Mouse (Mus musculus) neural tube, embryonic 13.5 days (tissue): ENCODE measurements at regions not wholly inside any gene's neighbourhood (a gene's known extent, or its start where the extent isn't known, plus 50 kb on each side); places are given as distances from the start of the nearest gene placed in this dataset.
A peak's percentile ranks its signal among the peaks of the same experiment; 100 is the strongest.

Experiments
- ATAC-seq: fragments of 200-750 bp; cut with Nextera tagmentation; 2 replicates; pipeline ENCODE4 v1.8.0; 2017; ENCODE audit warnings: low read depth, mild to moderate bottlenecking, moderate TSS enrichment, moderate library complexity
- H3K27ac ChIP-seq: fragments of 300-500 bp; sonication (generic); replicated peaks from 2 replicates; pipeline ENCODE4 v1.5.1; 2015; ENCODE audit warnings: moderate library complexity, mild to moderate bottlenecking, inconsistent platforms
- H3K27me3 ChIP-seq: fragments of 300-500 bp; sonication (generic); 2 replicates; pipeline ENCODE4 v1.6.1; 2015; ENCODE audit warnings: mild to moderate bottlenecking, inconsistent platforms
- H3K36me3 ChIP-seq: fragments of 300-500 bp; sonication (generic); 2 replicates; pipeline ENCODE4 v1.6.1; 2015; ENCODE audit warnings: mild to moderate bottlenecking, inconsistent platforms
- H3K4me1 ChIP-seq: fragments of 300-500 bp; sonication (generic); replicated peaks from 2 replicates; pipeline ENCODE4 v1.6.1; 2015; ENCODE audit warnings: inconsistent platforms
- H3K4me2 ChIP-seq: fragments of 300-500 bp; sonication (generic); 2 replicates; pipeline ENCODE4 v1.6.1; 2015; ENCODE audit warnings: inconsistent platforms, mild to moderate bottlenecking, moderate library complexity
- H3K4me3 ChIP-seq: fragments of 300-500 bp; sonication (generic); 2 replicates; pipeline ENCODE4 v1.5.1; 2015; ENCODE audit warnings: mild to moderate bottlenecking, inconsistent platforms
- H3K9ac ChIP-seq: fragments of 300-500 bp; sonication (generic); 2 replicates; pipeline ENCODE4 v1.6.1; 2015; ENCODE audit warnings: moderate library complexity, mild to moderate bottlenecking, inconsistent platforms
- H3K9me3 ChIP-seq: fragments of 300-500 bp; sonication (generic); 2 replicates; pipeline ENCODE4 v1.6.1; 2016; ENCODE audit warnings: inconsistent platforms
- WGBS: fragments of 180-500 bp; shearing (Covaris S2); methylation state at CpG from one replicate; pipeline ENCODE4 v1.1.7; 2015; 5-methylcytosine and 5-hydroxymethylcytosine counted together

GRCm38 (mm10) chr2:166331192-166331591 is 175.7 kb upstream of the Sulf2 start:
- WGBS = 92% methylated on average over 4 of the region's 4 CpGs
- no peak for ATAC-seq
- no peak overlapping the region for H3K4me2 ChIP-seq
- H3K9me3 ChIP-seq = no peaks in the 10 kb centered on the region
- no peak overlapping the region for H3K4me3 ChIP-seq
- no peak overlapping the region for H3K27ac ChIP-seq
- H3K9ac ChIP-seq = no peak overlapping the region
- H3K27me3 ChIP-seq = 0 out of 2 replicates have a peak, but pooled peaks cover 4% of the 10 kb centered on the region
- peaks cover 27% of the 10 kb centered on the region for H3K4me1 ChIP-seq
- H3K36me3 ChIP-seq = no peaks in the 10 kb centered on the region

DNA sequence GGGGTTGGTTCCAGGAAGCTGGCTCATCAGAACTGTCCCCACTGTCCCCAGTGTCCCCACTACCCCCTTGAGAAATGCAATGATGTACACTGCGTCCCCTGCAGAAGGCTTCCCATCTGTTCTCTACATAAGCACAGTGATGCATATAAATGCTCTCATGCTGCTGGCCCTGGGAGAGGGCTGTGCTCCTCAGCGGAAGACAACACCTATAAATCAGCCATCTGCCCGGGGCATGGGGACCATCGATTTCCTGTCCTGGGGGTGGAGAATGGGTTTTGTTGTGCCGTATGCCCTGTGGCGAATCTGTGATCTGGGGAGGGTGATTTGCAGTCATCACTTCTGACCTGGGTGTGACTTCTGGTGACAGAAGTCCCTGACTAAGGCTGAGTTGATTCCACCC is 174.9 kb upstream of the Sulf2 start:
- Histone ChIP-seq H3K27ac (peak overlapping the region; percentile 46; the same call in 1 of the 2 replicates), H3K4me3 (no peak overlapping the region), H3K9ac (no peak overlapping the region), H3K4me2 (peak overlapping the region; percentile 7; the same call in 1 of the 2 replicates), H3K36me3 (no peaks in the 10 kb centered on the region), H3K27me3 (0 out of 2 replicates have a peak, but pooled peaks cover 2% of the 10 kb centered on the region), H3K4me1 (peaks cover 33% of the 10 kb centered on the region), H3K9me3 (no peaks in the 10 kb centered on the region)
- WGBS = 2% methylated on average over 6 of the region's 6 CpGs
- ATAC-seq = peak; percentile 79

GRCm38 (mm10) chr2:166329556-166330340 is 174.3 kb upstream of the Sulf2 start:
- Histone ChIP-seq H3K36me3 (no peaks in the 10 kb centered on the region), H3K9me3 (no peaks in the 10 kb centered on the region), H3K27ac (peak overlapping the region; percentile 46; the same call in 1 of the 2 replicates), H3K4me3 (no peak overlapping the region), H3K4me2 (no peak overlapping the region), H3K4me1 (peaks cover 39% of the 10 kb centered on the region), H3K27me3 (no peaks in the 10 kb centered on the region), H3K9ac (no peak overlapping the region)
- 43% methylated on average over 14 of the region's 14 CpGs for WGBS
- ATAC-seq = no peak

GRCm38 (mm10) chr2:166326932-166327331 is 171.5 kb upstream of the Sulf2 start:
- 90% methylated on average over 5 of the region's 5 CpGs for WGBS
- no peak overlapping the region for H3K27ac ChIP-seq
- no peak overlapping the region for H3K4me3 ChIP-seq
- no peak overlapping the region for H3K4me2 ChIP-seq
- no peaks in the 10 kb centered on the region for H3K36me3 ChIP-seq
- no peak for ATAC-seq
- peaks cover 59% of the 10 kb centered on the region for H3K4me1 ChIP-seq
- no peaks in the 10 kb centered on the region for H3K27me3 ChIP-seq
- H3K9me3 ChIP-seq = no peaks in the 10 kb centered on the region
- no peak overlapping the region for H3K9ac ChIP-seq

- WGBS = 38% methylated on average over 3 of the region's 3 CpGs
- H3K4me2 ChIP-seq = no peak overlapping the region
- peak; percentile 23; the same call in 1 of the 2 replicates for ATAC-seq
- peak overlapping the region; percentile 57 for H3K27ac ChIP-seq
- H3K27me3 ChIP-seq = peaks cover 11% of the 10 kb centered on the region; the same call in 1 of the 2 replicates
- H3K9me3 ChIP-seq = no peaks in the 10 kb centered on the region
- 0 out of 2 replicates have a peak overlapping the region, but pooled peaks have one; percentile 1 for H3K9ac ChIP-seq
- H3K36me3 ChIP-seq = no peaks in the 10 kb centered on the region
- no peak overlapping the region for H3K4me3 ChIP-seq
- peaks cover 56% of the 10 kb centered on the region for H3K4me1 ChIP-seq
Observed at GRCm38 (mm10) chr2:166324954-166325353, 169.5 kb upstream of the Sulf2 start.

DNA sequence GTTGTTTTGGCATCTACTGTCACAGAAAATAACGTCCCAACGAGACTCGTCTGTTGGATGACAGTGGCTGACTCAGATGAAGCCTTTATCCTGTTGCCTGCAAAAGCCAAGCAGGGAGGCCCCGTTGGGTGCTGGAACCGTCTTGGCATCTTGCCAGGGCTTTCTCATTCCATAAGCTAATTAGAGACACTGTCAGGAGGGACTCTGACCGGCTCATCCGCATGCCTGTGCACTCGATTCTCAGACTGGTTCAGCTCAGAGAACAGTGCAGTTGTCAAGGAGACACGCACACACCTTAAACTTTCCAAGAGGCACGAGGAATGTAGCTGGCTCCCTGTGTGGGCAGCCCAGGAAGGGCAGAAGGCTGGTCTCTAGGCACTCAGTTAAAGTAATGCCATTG is 169.0 kb upstream of the Sulf2 start:
- Histone ChIP-seq H3K4me1 (peaks cover 50% of the 10 kb centered on the region), H3K27me3 (peaks cover 14% of the 10 kb centered on the region; the same call in 1 of the 2 replicates), H3K27ac (peak overlapping the region; percentile 57), H3K9me3 (no peaks in the 10 kb centered on the region), H3K4me2 (no peak overlapping the region), H3K9ac (no peak overlapping the region), H3K36me3 (no peaks in the 10 kb centered on the region), H3K4me3 (no peak overlapping the region)
- ATAC-seq = peak; percentile 83
- WGBS = 22% methylated on average over 10 of the region's 10 CpGs

DNA sequence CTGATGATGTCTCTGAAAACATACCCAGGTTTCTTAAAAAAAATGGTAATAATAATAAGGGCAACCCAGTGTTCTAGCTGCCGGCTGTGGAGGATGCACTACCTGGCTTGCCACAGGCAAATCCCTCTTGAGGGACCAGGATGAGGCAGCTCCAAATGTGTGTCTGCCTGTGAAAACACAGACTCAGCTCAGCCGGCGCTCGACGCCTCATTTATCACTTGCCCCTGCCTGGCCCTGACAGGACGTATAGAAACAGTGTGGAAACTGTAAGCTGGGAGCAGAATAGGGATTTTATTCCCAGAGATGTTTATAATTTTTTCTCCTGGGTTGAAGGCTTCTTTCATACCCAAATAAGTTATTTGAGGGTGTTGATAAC is 167.2 kb upstream of the Sulf2 start:
- no peaks in the 10 kb centered on the region for H3K36me3 ChIP-seq
- H3K27ac ChIP-seq = peak overlapping the region; percentile 65
- WGBS = 13% methylated on average over 6 of the region's 6 CpGs
- H3K4me2 ChIP-seq = no peak overlapping the region
- no peak overlapping the region for H3K4me3 ChIP-seq
- no peak for ATAC-seq
- H3K9ac ChIP-seq = no peak overlapping the region; the same call in 1 of the 2 replicates
- H3K4me1 ChIP-seq = peaks cover 46% of the 10 kb centered on the region
- H3K27me3 ChIP-seq = peaks cover 28% of the 10 kb centered on the region
- H3K9me3 ChIP-seq = no peaks in the 10 kb centered on the region

DNA sequence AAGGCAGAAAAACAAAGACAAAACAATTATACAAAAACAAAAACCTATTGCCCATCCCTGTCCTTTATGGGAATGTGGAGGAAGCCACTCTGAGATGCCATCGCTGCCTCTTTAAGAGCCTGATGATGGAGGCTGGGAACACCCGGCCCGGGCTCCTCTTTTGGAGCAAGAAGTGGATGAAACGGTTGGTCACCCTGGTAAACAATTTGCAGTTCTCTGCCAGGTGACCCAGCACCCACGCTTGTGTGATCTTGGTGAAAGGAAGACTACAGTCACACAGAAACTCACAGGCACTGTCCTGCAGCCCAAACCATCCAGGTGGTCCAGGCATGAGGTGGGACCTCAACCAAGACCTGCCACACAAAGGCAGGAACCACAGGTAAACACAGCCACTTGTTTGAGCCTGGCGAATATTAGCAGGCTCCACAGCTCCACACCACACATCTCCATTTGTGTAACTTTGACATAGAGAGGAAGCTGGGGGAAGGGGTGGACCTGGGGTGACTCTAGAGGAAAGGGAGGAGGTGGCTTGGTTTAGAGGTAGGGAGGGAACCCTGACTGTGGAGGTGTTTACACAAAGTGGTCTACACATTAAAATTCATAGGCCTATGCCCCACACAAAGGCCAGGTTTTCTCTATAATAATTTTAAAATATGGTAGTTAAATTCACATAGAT is 166.7 kb upstream of the Sulf2 start:
- H3K9me3 ChIP-seq = no peaks in the 10 kb centered on the region
- WGBS = 83% methylated on average over 6 of the region's 6 CpGs
- peaks cover 33% of the 10 kb centered on the region for H3K27me3 ChIP-seq
- no peak overlapping the region for H3K4me2 ChIP-seq
- peaks cover 46% of the 10 kb centered on the region for H3K4me1 ChIP-seq
- no peaks in the 10 kb centered on the region for H3K36me3 ChIP-seq
- H3K27ac ChIP-seq = peak overlapping the region; percentile 65; the same call in 1 of the 2 replicates
- ATAC-seq = no peak
- no peak overlapping the region for H3K9ac ChIP-seq
- H3K4me3 ChIP-seq = no peak overlapping the region

- peak; percentile 80 for ATAC-seq
- Histone ChIP-seq H3K27ac (0 out of 2 replicates have a peak overlapping the region, but pooled peaks have one; percentile 2), H3K36me3 (no peaks in the 10 kb centered on the region), H3K4me3 (no peak overlapping the region), H3K4me1 (peaks cover 17% of the 10 kb centered on the region), H3K4me2 (no peak overlapping the region), H3K9me3 (no peaks in the 10 kb centered on the region), H3K9ac (no peak overlapping the region), H3K27me3 (peaks cover 66% of the 10 kb centered on the region)
- 8% methylated on average over 10 of the region's 10 CpGs for WGBS
Observed at GRCm38 (mm10) chr2:166316409-166316916, 161.0 kb upstream of the Sulf2 start.

- H3K4me2 ChIP-seq = no peak overlapping the region
- H3K27ac ChIP-seq = no peak overlapping the region
- peaks cover 25% of the 10 kb centered on the region for H3K4me1 ChIP-seq
- no peak overlapping the region for H3K4me3 ChIP-seq
- H3K9ac ChIP-seq = no peak overlapping the region
- peaks cover 46% of the 10 kb centered on the region for H3K27me3 ChIP-seq
- H3K9me3 ChIP-seq = no peaks in the 10 kb centered on the region
- H3K36me3 ChIP-seq = no peaks in the 10 kb centered on the region
- 77% methylated on average over 5 of the region's 5 CpGs for WGBS
- ATAC-seq = no peak
Observed at GRCm38 (mm10) chr2:166310438-166310837, 155.0 kb upstream of the Sulf2 start.

DNA sequence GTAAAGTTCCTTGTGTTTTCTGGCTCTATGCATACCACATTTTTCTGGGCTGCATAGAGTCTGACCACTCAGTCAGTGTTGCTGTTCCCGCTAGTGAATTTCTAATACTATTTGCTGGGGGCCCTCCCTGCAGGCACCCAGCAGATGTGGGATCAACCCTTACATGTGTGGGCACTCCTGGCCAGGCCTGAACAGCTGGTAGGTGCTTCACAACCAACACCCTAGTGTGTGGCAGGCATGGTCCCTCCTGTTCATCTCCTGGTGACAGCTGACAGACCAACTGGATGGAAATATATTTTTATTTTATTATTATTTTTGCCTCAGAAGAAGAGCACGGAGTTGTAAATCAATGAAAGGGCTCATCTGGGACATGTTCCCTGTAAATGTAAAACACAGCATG is 154.4 kb upstream of the Sulf2 start:
- Histone ChIP-seq H3K27ac (no peak overlapping the region), H3K4me3 (no peak overlapping the region), H3K4me2 (no peak overlapping the region), H3K27me3 (peaks cover 45% of the 10 kb centered on the region), H3K4me1 (peaks cover 31% of the 10 kb centered on the region), H3K36me3 (no peaks in the 10 kb centered on the region), H3K9ac (no peak overlapping the region), H3K9me3 (no peaks in the 10 kb centered on the region)
- WGBS = 75% methylated on average over 2 of the region's 2 CpGs
- ATAC-seq = no peak

DNA sequence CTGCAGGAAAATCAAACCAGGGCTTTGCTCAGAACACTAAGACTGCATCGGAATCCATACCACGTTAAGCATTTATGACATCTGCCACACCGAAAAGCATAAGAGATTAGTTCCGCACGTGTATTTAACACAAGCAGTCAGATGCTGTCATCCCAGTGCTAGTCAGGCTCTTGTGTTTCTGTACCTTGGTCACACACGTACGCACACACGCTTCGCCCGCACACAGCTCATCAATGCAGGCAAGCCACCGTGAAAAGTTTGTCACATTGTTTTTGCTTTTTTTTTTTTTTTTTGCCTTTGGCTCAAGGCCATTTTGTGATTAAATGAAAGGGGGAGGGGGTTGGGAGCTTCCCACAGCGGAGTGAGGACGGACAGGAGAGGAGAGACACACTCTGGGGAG is 152.1 kb upstream of the Sulf2 start:
- Histone ChIP-seq H3K4me2 (no peak overlapping the region), H3K9me3 (no peaks in the 10 kb centered on the region), H3K4me1 (peaks cover 43% of the 10 kb centered on the region), H3K27ac (no peak overlapping the region), H3K27me3 (peaks cover 22% of the 10 kb centered on the region), H3K9ac (peak overlapping the region; percentile 17; the same call in 1 of the 2 replicates), H3K36me3 (no peaks in the 10 kb centered on the region), H3K4me3 (no peak overlapping the region)
- ATAC-seq = no peak
- WGBS = 35% methylated on average over 13 of the region's 13 CpGs
